Mouse (Mus musculus) limb, embryonic 10.5 days (tissue): ENCODE measurements around the gene Prpsap2. TPM values are rescaled to one million over a fixed set of nuclear protein-coding genes. Genes with fewer than 3 reads are reported as not detected.
A peak's percentile ranks its signal among the peaks of the same experiment; 100 is the strongest.
"Not testable (repeated sequence)": the region's sequence is repeated elsewhere in the genome, so short reads cannot be mapped to it uniquely, and the experiment has no call there.

Source experiments
- DNase-seq: peaks from one replicate; pipeline ENCODE4 v3.0.0-alpha.2; 2017; ENCODE audit warnings: low spot score
- H3K27ac ChIP-seq: fragments of 300-500 bp; sonication (generic); 2 replicates; pipeline ENCODE4 v1.5.1; 2016; ENCODE audit warnings: mild to moderate bottlenecking
- H3K27me3 ChIP-seq: fragments of 300-500 bp; sonication (generic); 2 replicates; pipeline ENCODE4 v1.6.1; 2016; ENCODE audit warnings: low read depth, mild to moderate bottlenecking; ENCODE audit not compliant: poor library complexity, severe bottlenecking
- H3K36me3 ChIP-seq: fragments of 300-500 bp; sonication (generic); 2 replicates; pipeline ENCODE4 v1.6.1; 2016; ENCODE audit warnings: mild to moderate bottlenecking, moderate library complexity
- H3K4me1 ChIP-seq: fragments of 300-500 bp; sonication (generic); 2 replicates; pipeline ENCODE4 v1.6.1; 2016
- H3K4me3 ChIP-seq: fragments of 300-500 bp; sonication (generic); 2 replicates; pipeline ENCODE4 v1.5.1; 2016; ENCODE audit warnings: mild to moderate bottlenecking, moderate library complexity
- H3K9me3 ChIP-seq: fragments of 300-500 bp; sonication (generic); replicated peaks from 2 replicates; pipeline ENCODE4 v1.6.1; 2016; ENCODE audit warnings: mild to moderate bottlenecking
- WGBS: fragments of 180-500 bp; shearing (Covaris S2); methylation state at CpG from one replicate; pipeline ENCODE4 v1.1.7; 2016; 5-methylcytosine and 5-hydroxymethylcytosine counted together
- polyA plus RNA-seq: library from polyadenylated mRNA; unstranded; fragments of >200 nt; fragmentation: Nextera tagmentation; extraction: Ambion mirVana; gene quantifications from 2 replicates; pipeline ENCODE4 v1.2.1, GENCODE M21; 2016

Prpsap2 gene
- polyA plus RNA-seq, result 32.4 and 33.7 TPM in 2 replicates

DNA sequence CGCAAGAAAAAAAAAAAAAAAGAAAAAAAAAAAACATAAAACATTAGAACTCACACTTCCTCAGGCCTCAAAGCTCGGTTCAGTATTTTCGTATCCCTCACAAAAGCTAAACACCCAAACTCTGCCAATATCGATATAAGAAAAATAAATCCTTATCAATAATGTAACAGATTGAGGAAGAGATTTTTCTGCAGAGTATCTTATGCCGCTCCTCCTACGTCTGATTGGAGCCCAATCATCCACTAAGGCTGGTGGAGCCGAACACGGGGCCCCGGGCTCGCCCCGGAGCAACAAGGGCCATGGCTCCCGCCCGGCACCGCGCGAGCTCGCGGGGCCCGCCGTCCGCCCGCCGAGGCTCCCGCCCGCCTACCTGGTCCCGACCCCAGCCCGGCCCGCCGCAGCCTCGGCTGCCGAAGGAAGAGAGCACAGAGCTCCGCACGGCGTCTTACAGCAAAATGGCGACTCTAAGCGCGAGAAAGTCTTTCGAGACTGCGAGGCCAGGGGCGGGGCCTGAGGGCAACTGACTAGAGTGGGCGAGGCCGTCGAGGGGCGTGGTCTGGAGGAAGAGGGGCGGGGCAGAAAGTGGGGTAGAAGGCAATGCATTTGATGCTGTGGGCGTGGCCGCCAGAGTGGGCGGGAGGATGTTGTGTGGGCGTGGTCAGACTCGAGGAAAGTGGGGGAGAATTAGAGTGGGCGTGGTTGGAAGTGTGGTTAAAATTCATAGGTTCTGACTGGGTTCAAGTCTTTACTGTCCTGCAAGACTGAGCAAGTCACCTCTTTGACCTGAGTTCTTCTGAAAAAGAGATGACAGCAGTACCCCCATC lies at the start of gene Prpsap2:
TSS of gene Prpsap2 (minus strand) at position 505 of the 824 bp plus-strand sequence.
- under 1% methylated on average over 51 of the region's 51 CpGs for WGBS
- H3K27ac ChIP-seq, result peak within 1 kb of the TSS; percentile 92
- H3K36me3 ChIP-seq, result peaks cover 19% of the 10 kb centered on the region
- no peaks in the 10 kb centered on the region for H3K9me3 ChIP-seq
- peak; percentile 99 for DNase-seq
- no peaks in the 10 kb centered on the region for H3K27me3 ChIP-seq
- peaks cover 7% of the 10 kb centered on the region for H3K4me1 ChIP-seq
- peak within 1 kb of the TSS; percentile 70 for H3K4me3 ChIP-seq

GRCm38 (mm10) chr11:61809793-61810192 lies 47.9 kb upstream of the Prpsap2 start:
- Histone ChIP-seq H3K36me3 (peaks cover 61% of the 10 kb centered on the region), H3K4me1 (no peaks in the 10 kb centered on the region), H3K4me3 (no peak overlapping the region), H3K9me3 (no peaks in the 10 kb centered on the region), H3K27ac (no peak overlapping the region), H3K27me3 (no peaks in the 10 kb centered on the region)
- 52% methylated on average over 4 of the region's 4 CpGs for WGBS
- no peak for DNase-seq

GRCm38 (mm10) chr11:61808551-61809117 lies 46.7 kb upstream of the Prpsap2 start:
- 94% methylated on average over 2 of the region's 2 CpGs for WGBS
- peaks cover 61% of the 10 kb centered on the region for H3K36me3 ChIP-seq
- H3K4me1 ChIP-seq, result no peaks in the 10 kb centered on the region
- no peak for DNase-seq
- H3K27me3 ChIP-seq, result no peaks in the 10 kb centered on the region
- no peak overlapping the region for H3K4me3 ChIP-seq
- H3K27ac ChIP-seq, result no peak overlapping the region
- no peaks in the 10 kb centered on the region for H3K9me3 ChIP-seq

DNA sequence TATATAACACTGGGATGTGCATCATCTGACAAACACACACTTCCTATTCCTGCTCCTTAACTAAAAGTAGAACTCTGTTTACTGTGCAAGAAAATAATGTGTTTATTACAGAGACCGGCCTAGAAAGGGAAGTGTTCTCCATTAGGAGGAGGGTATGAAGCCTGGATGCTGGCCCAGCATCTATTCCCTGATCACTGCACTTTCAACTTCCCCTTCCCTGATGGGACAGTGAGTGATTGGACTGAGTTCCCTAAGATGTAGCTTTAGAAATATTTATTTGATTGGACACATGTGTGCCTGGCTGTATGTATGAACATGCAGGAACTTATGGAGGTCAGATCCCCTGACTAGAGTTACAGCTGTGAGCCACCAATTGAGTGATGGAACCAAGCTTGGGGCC lies 31.6 kb upstream of the Prpsap2 start:
- DNase-seq, result no peak
- no peaks in the 10 kb centered on the region for H3K9me3 ChIP-seq
- H3K4me1 ChIP-seq, result no peaks in the 10 kb centered on the region
- H3K27me3 ChIP-seq, result no peaks in the 10 kb centered on the region
- no peak overlapping the region for H3K27ac ChIP-seq
- H3K36me3 ChIP-seq, result peaks cover 43% of the 10 kb centered on the region
- WGBS, result 94% methylated on average over 1 of the region's 1 CpGs
- H3K4me3 ChIP-seq, result no peak overlapping the region

DNA sequence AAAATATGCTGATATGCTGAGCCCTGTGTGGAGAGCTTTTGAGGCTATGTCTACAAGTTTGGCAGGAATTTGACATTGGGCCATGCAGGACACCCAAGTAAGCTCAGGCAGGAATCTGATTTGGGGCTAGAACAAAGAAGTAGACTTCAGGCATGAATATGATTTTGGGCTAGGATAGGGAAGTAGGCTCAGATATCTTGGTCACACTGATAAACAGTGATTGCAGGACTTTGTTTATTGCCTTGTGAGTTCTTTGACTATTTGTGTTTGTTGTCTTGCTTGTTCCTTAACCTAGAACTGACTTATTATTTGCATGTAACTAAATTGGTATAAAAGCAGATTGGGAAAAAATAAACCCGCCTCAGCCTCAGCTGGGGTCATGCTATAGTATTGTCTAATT lies 26.7 kb upstream of the Prpsap2 start:
- 90% methylated on average over 1 of the region's 1 CpGs for WGBS
- DNase-seq, result no peak
- Histone ChIP-seq H3K4me1 (no peaks in the 10 kb centered on the region), H3K27ac (no peak overlapping the region), H3K36me3 (peaks cover 58% of the 10 kb centered on the region), H3K4me3 (no peak overlapping the region), H3K27me3 (no peaks in the 10 kb centered on the region), H3K9me3 (no peaks in the 10 kb centered on the region)

DNA sequence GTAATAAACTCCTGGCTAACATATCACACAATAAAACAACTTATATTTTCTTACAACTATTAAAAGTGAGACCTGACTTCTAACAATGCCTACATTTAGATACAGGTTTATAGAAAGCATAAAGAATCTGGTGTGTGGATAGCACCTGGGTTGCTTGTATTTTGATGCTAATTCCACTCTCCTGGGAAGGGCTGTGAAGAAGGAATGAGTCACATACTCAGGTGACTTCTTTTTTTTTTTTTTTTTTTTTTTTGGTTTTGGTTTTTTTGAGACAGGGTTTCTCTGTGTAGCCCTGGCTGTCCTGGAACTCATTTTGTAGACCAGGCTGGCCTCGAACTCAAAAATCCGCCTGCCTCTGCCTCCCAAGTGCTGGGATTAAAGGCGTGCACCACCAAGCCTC lies 20.6 kb upstream of the Prpsap2 start:
- not testable (repeated sequence) for H3K27me3 ChIP-seq, DNase-seq, H3K27ac ChIP-seq, H3K9me3 ChIP-seq, H3K4me1 ChIP-seq, H3K4me3 ChIP-seq
- 92% methylated on average over 3 of the region's 3 CpGs for WGBS
- peaks cover 55% of the 10 kb centered on the region for H3K36me3 ChIP-seq

DNA sequence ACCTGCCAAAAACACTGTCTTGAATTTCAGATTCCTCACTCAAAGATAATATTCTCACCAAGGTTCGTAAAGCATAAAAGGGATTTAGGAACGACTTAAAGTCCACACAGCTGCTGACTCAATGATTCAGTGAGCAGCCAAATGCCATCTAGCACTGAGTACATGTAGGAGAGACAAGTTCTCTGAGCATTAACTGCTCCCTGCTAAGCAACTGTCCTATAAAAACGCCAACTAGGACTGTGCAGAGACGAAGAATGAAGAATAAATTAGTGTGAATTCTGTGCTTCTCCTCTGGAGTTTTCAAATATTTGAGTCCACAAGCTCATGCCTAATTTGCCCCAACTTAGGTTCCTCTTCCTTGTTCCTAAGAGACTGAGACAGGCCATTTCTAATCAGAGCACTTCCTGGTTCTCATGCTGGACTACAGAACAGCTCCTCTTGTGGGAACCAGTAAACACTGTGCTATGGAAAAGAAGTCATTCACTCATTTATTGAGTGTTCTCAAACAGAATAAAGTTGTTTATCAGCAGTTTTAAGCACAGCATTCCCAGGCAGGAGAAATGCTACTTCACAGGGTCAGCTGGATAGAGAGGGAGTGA lies 12.8 kb upstream of the Prpsap2 start:
- DNase-seq, result no peak
- H3K4me1 ChIP-seq, result no peaks in the 10 kb centered on the region
- WGBS, result 87% methylated on average over 4 of the region's 4 CpGs
- no peaks in the 10 kb centered on the region for H3K9me3 ChIP-seq
- H3K27ac ChIP-seq, result no peak overlapping the region
- peaks cover 27% of the 10 kb centered on the region for H3K36me3 ChIP-seq
- no peak overlapping the region for H3K4me3 ChIP-seq
- H3K27me3 ChIP-seq, result no peaks in the 10 kb centered on the region

DNA sequence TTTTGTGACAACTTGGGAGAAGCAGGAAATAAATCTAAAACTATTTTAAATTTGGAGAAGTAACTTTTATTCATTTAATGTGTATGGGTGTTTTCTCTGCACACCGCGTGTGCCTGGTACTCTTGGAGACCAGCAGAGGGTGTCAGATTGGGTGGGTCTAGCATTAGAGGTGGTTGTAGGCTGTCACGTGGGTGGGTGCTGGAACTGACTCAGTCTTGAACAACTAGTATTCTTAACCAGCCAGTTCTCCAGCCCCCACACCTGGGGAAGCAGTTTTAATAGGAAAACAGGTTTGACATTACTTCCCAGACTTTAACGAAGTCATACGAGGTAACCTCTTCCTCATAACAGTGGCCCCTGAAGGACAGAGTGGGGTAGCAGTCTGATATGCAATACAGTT lies 1.4 kb downstream of the Prpsap2 start:
- H3K9me3 ChIP-seq, result no peaks in the 10 kb centered on the region
- DNase-seq, result no peak
- peaks cover 32% of the 10 kb centered on the region for H3K36me3 ChIP-seq
- peaks cover 7% of the 10 kb centered on the region for H3K4me1 ChIP-seq
- H3K27me3 ChIP-seq, result no peaks in the 10 kb centered on the region
- H3K27ac ChIP-seq, result no peak overlapping the region
- H3K4me3 ChIP-seq, result peak overlapping the region; percentile 70
- WGBS, result 76% methylated on average over 5 of the region's 5 CpGs

DNA sequence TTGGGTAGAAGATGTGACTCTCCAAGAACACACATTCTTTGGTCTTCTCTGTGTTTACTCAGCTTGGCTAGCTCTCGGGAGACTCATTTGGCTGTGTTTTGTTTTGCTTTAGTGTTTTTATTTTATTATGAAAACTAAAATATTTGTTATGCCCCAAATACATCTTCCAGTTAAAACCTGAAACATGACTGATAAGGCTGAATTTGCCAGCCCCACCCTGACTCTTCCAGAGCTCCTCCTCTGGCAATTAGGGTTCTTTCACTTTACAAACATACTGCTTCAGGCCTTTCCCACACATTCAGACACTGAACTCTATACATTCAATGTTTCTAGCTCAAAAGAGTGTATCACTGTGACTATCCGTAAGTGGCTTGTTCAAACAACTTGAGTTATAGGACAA lies 4.7 kb downstream of the Prpsap2 start:
- no peaks in the 10 kb centered on the region for H3K27me3 ChIP-seq
- H3K4me1 ChIP-seq, result peaks cover 7% of the 10 kb centered on the region
- 93% methylated on average over 2 of the region's 2 CpGs for WGBS
- DNase-seq, result no peak
- H3K36me3 ChIP-seq, result peaks cover 61% of the 10 kb centered on the region
- H3K4me3 ChIP-seq, result no peak overlapping the region
- H3K27ac ChIP-seq, result no peak overlapping the region
- no peaks in the 10 kb centered on the region for H3K9me3 ChIP-seq

GRCm38 (mm10) chr11:61751612-61752011 lies 10.3 kb downstream of the Prpsap2 start:
- Histone ChIP-seq H3K4me3 (no peak overlapping the region), H3K4me1 (no peaks in the 10 kb centered on the region), H3K27ac (no peak overlapping the region), H3K36me3 (peaks cover 94% of the 10 kb centered on the region), H3K27me3 (no peaks in the 10 kb centered on the region), H3K9me3 (no peaks in the 10 kb centered on the region)
- DNase-seq, result no peak
- 84% methylated on average over 5 of the region's 5 CpGs for WGBS

- H3K27ac ChIP-seq, result no peak overlapping the region
- no peaks in the 10 kb centered on the region for H3K9me3 ChIP-seq
- 78% methylated on average over 3 of the region's 3 CpGs for WGBS
- no peaks in the 10 kb centered on the region for H3K27me3 ChIP-seq
- H3K36me3 ChIP-seq, result peaks cover 96% of the 10 kb centered on the region
- H3K4me1 ChIP-seq, result no peaks in the 10 kb centered on the region
- H3K4me3 ChIP-seq, result no peak overlapping the region
- no peak for DNase-seq
Observed at GRCm38 (mm10) chr11:61747161-61747560, 14.7 kb downstream of the Prpsap2 start.

DNA sequence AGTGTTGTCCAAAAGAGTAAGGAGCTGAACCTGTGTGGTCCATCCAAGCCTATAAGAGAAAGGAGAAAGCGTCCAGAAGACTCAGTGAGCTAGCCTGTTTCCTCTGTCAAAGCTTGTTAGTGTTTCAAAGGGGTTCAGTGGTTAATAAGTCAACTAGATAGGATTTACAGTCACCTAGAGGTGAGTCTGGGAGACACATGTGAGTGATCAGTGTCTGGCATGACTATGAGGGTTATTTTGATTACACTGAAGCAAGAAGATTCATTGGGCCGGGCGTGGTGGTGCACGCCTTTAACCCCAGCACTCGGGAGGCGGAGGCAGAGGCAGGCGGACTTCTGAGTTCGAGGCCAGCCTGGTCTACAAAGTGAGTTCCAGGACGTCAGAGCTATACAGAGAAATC lies 16.1 kb downstream of the Prpsap2 start:
- 95% methylated on average over 9 of the region's 9 CpGs for WGBS
- H3K9me3 ChIP-seq, result no peaks in the 10 kb centered on the region
- no peaks in the 10 kb centered on the region for H3K27me3 ChIP-seq
- no peak for DNase-seq
- no peak overlapping the region for H3K27ac ChIP-seq
- no peak overlapping the region for H3K4me3 ChIP-seq
- peaks cover 96% of the 10 kb centered on the region for H3K36me3 ChIP-seq
- no peaks in the 10 kb centered on the region for H3K4me1 ChIP-seq

DNA sequence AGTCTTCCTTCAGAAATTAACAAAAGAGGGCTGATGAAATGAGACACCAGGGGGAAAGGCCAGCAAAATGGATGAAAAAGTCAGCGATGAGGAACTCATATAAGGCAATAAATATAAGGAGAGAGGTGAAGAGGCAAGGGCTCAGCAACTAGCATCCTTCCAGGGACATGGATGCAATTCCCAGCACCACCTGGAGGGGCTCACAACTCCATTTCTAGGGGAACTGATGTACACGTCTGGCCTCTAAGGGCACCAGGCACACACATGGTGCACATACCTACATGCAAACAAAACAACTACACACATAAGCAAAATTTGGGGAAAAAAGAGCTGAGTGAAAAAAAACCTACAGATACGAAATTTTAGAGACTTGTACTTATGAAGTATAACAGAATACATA lies 17.4 kb downstream of the Prpsap2 start:
- Histone ChIP-seq H3K9me3 (no peaks in the 10 kb centered on the region), H3K36me3 (peaks cover 96% of the 10 kb centered on the region), H3K27me3 (no peaks in the 10 kb centered on the region), H3K4me3 (no peak overlapping the region), H3K4me1 (no peaks in the 10 kb centered on the region), H3K27ac (no peak overlapping the region)
- WGBS, result 73% methylated on average over 3 of the region's 3 CpGs
- DNase-seq, result no peak
